ENCODE assay signal across 8 mouse cellular contexts in the genomic region with DNA sequence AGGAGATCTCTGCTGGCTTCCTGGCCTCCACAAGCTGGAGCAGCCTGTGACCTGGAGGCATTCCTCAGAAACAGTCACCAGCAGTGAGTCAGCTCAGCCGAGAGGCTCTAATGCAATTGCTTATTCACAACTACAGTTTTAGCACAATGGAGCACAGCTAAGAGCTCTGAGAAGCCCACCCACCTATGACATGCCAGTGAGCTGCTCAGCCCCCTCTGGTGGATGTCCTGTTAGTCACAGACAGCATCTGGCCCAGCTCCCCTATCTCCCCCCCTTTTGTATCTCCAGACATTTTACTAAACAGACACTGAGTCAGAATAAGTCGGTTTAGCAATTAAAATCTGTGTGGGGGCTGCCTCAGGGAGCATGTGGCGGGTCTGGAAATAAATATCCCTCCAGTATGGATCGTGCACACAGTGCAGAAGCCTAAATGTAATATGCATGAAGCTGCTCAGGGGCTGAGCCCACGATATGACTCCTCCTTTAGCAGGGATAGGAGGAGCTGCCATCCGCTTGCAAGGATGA.
DNase-seq lines count a peak whose midpoint lies in the region; ATAC-seq lines count a peak whose summit lies in the region.

No protein-coding gene starts in this region.

- H3K27me3 ChIP-seq in forebrain, embryonic 14.5 days (replicated peaks; ENCODE audit: control insufficient read depth, insufficient read depth, low read length) = no peaks in the 10 kb centered on the region
- no peaks in the 10 kb centered on the region for H3K27me3 ChIP-seq in neural tube, embryonic 12.5 days (replicated peaks)

- peak overlapping the region; percentile 32; the same call in 1 of the 2 replicates for H3K9ac ChIP-seq in forebrain, embryonic 14.5 days (ENCODE audit: low read length)
- no peak overlapping the region for H3K9ac ChIP-seq in neural tube, embryonic 12.5 days

- H3K27ac ChIP-seq in forebrain, embryonic 14.5 days (ENCODE audit: low read depth, low read length) = no peak overlapping the region
- no peak overlapping the region for H3K27ac ChIP-seq in neural tube, embryonic 12.5 days

- H3K4me2 ChIP-seq in forebrain, embryonic 14.5 days (ENCODE audit: low read length) = 0 out of 2 replicates have a peak overlapping the region, but pooled peaks have one; percentile 14
- peak overlapping the region; percentile 30; the same call in 1 of the 2 replicates for H3K4me2 ChIP-seq in neural tube, embryonic 12.5 days (replicated peaks)

- DNase-seq in 3T3-L1 (ENCODE audit: low read depth, low spot score) (peak; percentile 92), MN1 (ENCODE audit: low spot score) (peak; percentile 85)
- DNase-seq in forebrain, embryonic 14.5 days (ENCODE audit: low spot score) = peak; percentile 80
- peak; percentile 35 to 72 for DNase-seq in layer of hippocampus, postnatal 14 days (ENCODE audit: low spot score in 2 of 2)
- DNase-seq in urinary bladder, adult 18-20 months (ENCODE audit: low spot score in 2 of 2) = no peak
- DNase-seq in urinary bladder, postnatal 25 days (ENCODE audit: low spot score) = no peak
- DNase-seq in kidney, postnatal 25 days = no peak

- ATAC-seq in forebrain, embryonic 14.5 days = peak; percentile 91
- ATAC-seq in neural tube, embryonic 12.5 days (ENCODE audit: low FRiP score, low read depth) = peak; percentile 88

- WGBS in forebrain, embryonic 14.5 days = 19% methylated on average over 6 of the region's 6 CpGs
- 24% methylated on average over 6 of the region's 6 CpGs for WGBS in neural tube, embryonic 12.5 days

- no peak overlapping the region for H3K4me3 ChIP-seq in forebrain, embryonic 14.5 days (ENCODE audit: low read depth, low read length)
- no peak overlapping the region for H3K4me3 ChIP-seq in neural tube, embryonic 12.5 days

- peaks cover 3% of the 10 kb centered on the region; the same call in 1 of the 2 replicates for H3K4me1 ChIP-seq in forebrain, embryonic 14.5 days (ENCODE audit: control insufficient read depth, insufficient read depth, low read length)
- peaks cover 8% of the 10 kb centered on the region for H3K4me1 ChIP-seq in neural tube, embryonic 12.5 days

- no peaks in the 10 kb centered on the region for H3K9me3 ChIP-seq in forebrain, embryonic 14.5 days (replicated peaks; ENCODE audit: control insufficient read depth, low read length)
- no peaks in the 10 kb centered on the region for H3K9me3 ChIP-seq in neural tube, embryonic 12.5 days

- no peaks in the 10 kb centered on the region for H3K36me3 ChIP-seq in forebrain, embryonic 14.5 days (ENCODE audit: control insufficient read depth, insufficient read depth, low read length)
- no peaks in the 10 kb centered on the region for H3K36me3 ChIP-seq in neural tube, embryonic 12.5 days

Comparison
In these comparisons a context has a peak if more than half of its experiments do, and no peak if none do; other contexts are left out.
1. DNase-seq: peak in 3T3-L1 (single experiment), MN1 (single experiment), forebrain, embryonic 14.5 days (single experiment) and layer of hippocampus, postnatal 14 days (2 of 2); none in urinary bladder, adult 18-20 months (0 of 2), urinary bladder, postnatal 25 days (single experiment) and kidney, postnatal 25 days (0 of 2).